Mouse (Mus musculus): ENCODE measurements around the gene Gm17651. TPM values are rescaled to one million over a fixed set of nuclear protein-coding genes. Genes with fewer than 3 reads are reported as not detected.

Gene Gm17651
- polyA plus RNA-seq, 2 experiments from 2014 or later: not detected

GRCm38 (mm10) chr3:97628391-97629001 is 46.0 kb downstream of the Gm17651 start, which contains the start of gene Fmo5:
Fmo5 (plus strand) TSS chr3:97628804.
- ATAC-seq: peak; percentile 100

GRCm38 (mm10) chr3:97627893-97628292 is 46.6 kb downstream of the Gm17651 start:
- no peak for ATAC-seq

- ATAC-seq: no peak
Observed at GRCm38 (mm10) chr3:97624611-97625010, 49.9 kb downstream of the Gm17651 start.

Other genes starting within 250 kb of the Gm17651 start
- 10 to 100 TPM; 24.9 to 38.2 TPM for gene Chd1l, start 64.5 kb downstream of the Gm17651 start, polyA plus RNA-seq (2017; shearing (Covaris generic))
- gene Fmo5, start 45.9 kb downstream of the Gm17651 start, polyA plus RNA-seq (2017; shearing (Covaris generic)): 10 to 100 TPM; 13.4 to 14.9 TPM
- gene Prkab2, start 16.5 kb downstream of the Gm17651 start, polyA plus RNA-seq (2017; shearing (Covaris generic)): 1 to 10 TPM; 2.5 to 2.9 TPM
- gene Pde4dip, start 214.0 kb upstream of the Gm17651 start, polyA plus RNA-seq (2017; shearing (Covaris generic)): 10 to 100 TPM in 1 of 2 experiments, 1 to 10 TPM in 1; 7.5 to 10.3 TPM
- gene Sec22b, start 226.5 kb upstream of the Gm17651 start, polyA plus RNA-seq (2017; shearing (Covaris generic)): 10 to 100 TPM; 80.3 to 83.7 TPM

Measured in CD4-positive, CD25-positive, alpha-beta regulatory T cell, adult 4 months (primary cell).